Comparison of ENCODE assay signal across 8 mouse cellular contexts in genomic region chr16:24393556-24394210, GRCm38 (mm10). TPM values are rescaled to one million over a fixed set of nuclear protein-coding genes. Genes with fewer than 3 reads are reported as not detected.
A peak's percentile ranks its signal among the peaks of the same experiment; 100 is the strongest.
DNase-seq lines count a peak whose midpoint lies in the region; ATAC-seq lines count a peak whose summit lies in the region.

No protein-coding gene starts in this region.

- H3K36me3 ChIP-seq in intestine, embryonic 15.5 days, result no peaks in the 10 kb centered on the region
- no peaks in the 10 kb centered on the region for H3K36me3 ChIP-seq in liver, embryonic 16.5 days (ENCODE audit: control insufficient read depth, insufficient read depth)
- H3K36me3 ChIP-seq in neural tube, embryonic 13.5 days, result no peaks in the 10 kb centered on the region

- H3K9ac ChIP-seq in intestine, embryonic 15.5 days, result peak overlapping the region; percentile 96
- H3K9ac ChIP-seq in liver, embryonic 16.5 days (ENCODE audit: low read depth, low read length), result peak overlapping the region; percentile 70
- peak overlapping the region; percentile 92 for H3K9ac ChIP-seq in neural tube, embryonic 13.5 days

- peak overlapping the region; percentile 82 for H3K4me2 ChIP-seq in intestine, embryonic 15.5 days (replicated peaks)
- H3K4me2 ChIP-seq in liver, embryonic 16.5 days (ENCODE audit: low read depth, low read length), result peak overlapping the region; percentile 61
- peak overlapping the region; percentile 80 for H3K4me2 ChIP-seq in neural tube, embryonic 13.5 days

- H3K4me3 ChIP-seq in intestine, embryonic 15.5 days (replicated peaks), result peak overlapping the region; percentile 89
- H3K4me3 ChIP-seq in liver, embryonic 16.5 days (ENCODE audit: low read depth, low read length), result peak overlapping the region; percentile 68
- H3K4me3 ChIP-seq in neural tube, embryonic 13.5 days, result peak overlapping the region; percentile 83

- no peaks in the 10 kb centered on the region for H3K27me3 ChIP-seq in intestine, embryonic 15.5 days (replicated peaks)
- H3K27me3 ChIP-seq in liver, embryonic 16.5 days (ENCODE audit: control insufficient read depth, insufficient read depth, low read depth, low read length), result peaks cover 21% of the 10 kb centered on the region
- H3K27me3 ChIP-seq in neural tube, embryonic 13.5 days, result no peaks in the 10 kb centered on the region

- ATAC-seq in intestine, embryonic 15.5 days, result peak; percentile 79
- peak; percentile 66 for ATAC-seq in liver, embryonic 16.5 days (ENCODE audit: low read depth)
- peak; percentile 73 for ATAC-seq in neural tube, embryonic 13.5 days (ENCODE audit: low read depth)

- H3K9me3 ChIP-seq in intestine, embryonic 15.5 days, result no peaks in the 10 kb centered on the region
- H3K9me3 ChIP-seq in liver, embryonic 16.5 days (replicated peaks; ENCODE audit: control insufficient read depth, low read length), result no peaks in the 10 kb centered on the region
- no peaks in the 10 kb centered on the region for H3K9me3 ChIP-seq in neural tube, embryonic 13.5 days

- H3K27ac ChIP-seq in intestine, embryonic 15.5 days, result peak overlapping the region; percentile 99
- peak overlapping the region; percentile 79 for H3K27ac ChIP-seq in liver, embryonic 16.5 days (ENCODE audit: low read length)
- peak overlapping the region; percentile 89 for H3K27ac ChIP-seq in neural tube, embryonic 13.5 days (replicated peaks)

- peak; percentile 68 to 69 for DNase-seq in urinary bladder, adult 18-20 months (ENCODE audit: low spot score in 2 of 2)
- DNase-seq in urinary bladder, postnatal 10 days (ENCODE audit: low spot score), result no peak
- peak; percentile 73 for DNase-seq in cerebellum, adult 9-11 months
- DNase-seq in gastrocnemius, postnatal 4 days (ENCODE audit: low spot score in 2 of 2), result peak; percentile 62 to 71
- peak; percentile 75 to 85 for DNase-seq in thymus, postnatal 36 days

- WGBS in intestine, embryonic 15.5 days, result under 1% methylated on average over 41 of the region's 76 CpGs
- WGBS in liver, embryonic 16.5 days (ENCODE audit: insufficient replicate concordance), result under 1% methylated on average over 30 of the region's 76 CpGs
- WGBS in neural tube, embryonic 13.5 days, result under 1% methylated on average over 55 of the region's 76 CpGs

- H3K4me1 ChIP-seq in intestine, embryonic 15.5 days (replicated peaks), result peaks cover 42% of the 10 kb centered on the region
- H3K4me1 ChIP-seq in liver, embryonic 16.5 days (ENCODE audit: control insufficient read depth, low read depth, low read length), result peaks cover 3% of the 10 kb centered on the region; the same call in 1 of the 2 replicates
- H3K4me1 ChIP-seq in neural tube, embryonic 13.5 days (replicated peaks), result peaks cover 22% of the 10 kb centered on the region

RNA-seq across cellular contexts. Expression of gene Lpp, which starts 0.4 kb away (rescaled TPM):
- 10 to 100 TPM; 46.7 to 52.2 TPM for total RNA-seq in gastrocnemius, postnatal 4 days (2021)
- 61.7 and 63.0 TPM in 2 replicates for polyA plus RNA-seq in intestine, embryonic 15.5 days (2015; fragmentation: Nextera tagmentation; extraction: Ambion mirVana)
- polyA plus RNA-seq in liver, embryonic 16.5 days (2015; fragmentation: Nextera tagmentation; extraction: Ambion mirVana), result 8.5 and 10.3 TPM in 2 replicates
- 13.3 and 15.0 TPM in 2 replicates for polyA plus RNA-seq in neural tube, embryonic 13.5 days (2015; fragmentation: Nextera tagmentation; extraction: Ambion mirVana)
